Mouse (Mus musculus): ENCODE data around the gene Myo10.

The Myo10 gene

DNA sequence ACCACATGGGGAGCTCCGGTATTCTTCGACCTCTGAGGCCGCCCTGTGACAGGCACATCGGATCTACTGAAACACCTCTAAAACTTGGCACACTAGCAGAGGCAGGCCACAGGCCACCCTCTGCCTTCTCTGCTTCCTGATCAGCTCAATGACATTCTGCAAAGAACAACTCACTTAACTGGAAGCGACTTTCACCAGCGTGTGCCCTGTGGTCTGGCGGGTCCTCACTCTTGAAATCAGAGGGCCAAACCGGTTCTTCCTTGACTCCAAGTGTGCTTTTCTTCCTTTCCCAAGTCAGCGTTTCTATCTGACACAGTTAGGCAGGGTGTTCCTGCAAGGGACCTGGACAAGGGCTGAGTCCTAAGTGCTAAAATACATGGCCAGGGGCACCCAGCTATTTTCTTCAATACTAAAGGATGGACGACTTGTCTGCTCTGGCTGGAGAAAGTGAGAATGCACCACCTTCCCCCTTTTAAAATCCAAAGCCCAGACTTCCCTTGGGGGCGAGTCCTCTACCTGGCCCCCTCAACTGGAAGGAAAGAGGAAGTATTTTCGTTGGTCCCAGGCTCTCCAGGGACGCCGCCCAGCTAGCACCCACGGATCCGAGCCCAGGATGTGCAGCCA is 220.2 kb downstream of the Myo10 start:
- DNase-seq (ENCODE audit: low read depth, low spot score), result peak; percentile 26

DNA sequence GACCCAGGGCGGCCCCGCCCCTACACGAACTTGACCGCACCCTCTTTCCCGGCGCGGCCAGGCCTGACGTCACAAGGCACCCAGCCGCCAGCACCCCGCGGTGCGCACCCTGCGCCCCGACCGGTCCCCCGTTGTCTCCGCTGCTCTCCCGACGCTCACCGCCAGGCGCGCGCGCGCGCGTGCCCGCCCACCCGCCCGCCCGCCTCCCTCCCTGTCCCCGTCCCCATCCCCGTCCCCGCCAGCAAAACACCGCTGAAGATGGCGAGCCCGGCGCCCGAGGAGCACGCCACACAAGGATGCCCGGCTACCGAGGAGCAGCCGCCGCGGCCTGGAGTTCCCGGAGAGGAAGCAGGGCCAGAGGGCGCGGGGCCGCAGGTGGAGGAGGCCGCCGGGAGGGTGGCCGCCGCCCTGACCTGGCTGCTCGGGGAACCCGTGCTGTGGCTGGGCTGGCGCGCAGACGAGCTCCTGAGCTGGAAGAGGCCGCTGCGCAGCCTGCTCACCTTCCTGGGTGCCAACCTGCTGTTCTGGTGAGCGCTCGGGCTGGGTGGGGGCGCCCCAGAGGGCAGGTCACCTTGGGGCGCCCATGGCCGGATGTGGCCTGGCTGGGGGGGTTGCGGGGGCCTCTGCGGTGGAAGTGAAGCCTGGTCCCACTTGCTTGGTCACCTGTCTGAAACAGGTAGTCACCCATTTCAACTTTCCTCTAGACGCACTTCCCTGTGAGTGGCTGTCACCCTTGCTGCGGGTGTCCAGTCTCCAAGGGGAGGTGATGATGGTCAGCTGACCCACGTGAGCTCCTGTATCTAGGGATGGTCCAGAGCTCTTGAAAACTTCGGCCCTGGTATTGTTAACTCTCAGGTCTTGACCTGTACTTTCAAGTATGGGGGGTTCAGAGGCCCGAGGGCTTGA is 221.0 kb downstream of the Myo10 start, which contains the start of gene Retreg1:
Gene Retreg1, plus strand, starts transcription at position 95 of the 906 bp plus-strand sequence.
- peak; percentile 92 for DNase-seq (ENCODE audit: low read depth, low spot score)

DNA sequence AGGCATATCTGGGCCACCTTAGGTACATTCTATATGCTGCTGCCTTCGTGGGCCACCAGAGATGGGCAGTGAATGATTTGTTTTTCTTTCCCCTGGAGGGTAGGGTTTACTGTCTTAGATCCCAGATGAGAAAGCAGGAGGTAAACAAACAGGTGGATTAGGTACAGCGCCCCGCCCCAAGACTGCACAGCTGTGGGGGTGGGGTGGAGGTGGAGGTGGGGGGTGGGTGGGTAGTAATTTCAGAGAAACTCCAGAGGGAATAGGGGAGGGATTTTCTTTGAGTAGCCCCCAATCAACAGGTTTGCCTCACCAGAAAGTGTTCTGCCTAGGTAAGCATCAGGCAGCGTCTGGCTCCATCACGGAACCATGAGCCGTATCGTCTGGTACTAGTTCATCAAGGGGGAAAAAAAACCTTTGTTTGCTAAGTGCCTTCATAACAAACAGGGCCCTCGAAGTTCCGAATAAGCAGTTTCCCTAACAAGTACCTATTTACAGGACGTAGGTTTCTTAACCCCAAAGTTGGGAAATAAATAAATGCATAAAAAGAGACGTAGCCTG is 221.8 kb downstream of the Myo10 start:
- DNase-seq (ENCODE audit: low read depth, low spot score), result peak; percentile 28

DNA sequence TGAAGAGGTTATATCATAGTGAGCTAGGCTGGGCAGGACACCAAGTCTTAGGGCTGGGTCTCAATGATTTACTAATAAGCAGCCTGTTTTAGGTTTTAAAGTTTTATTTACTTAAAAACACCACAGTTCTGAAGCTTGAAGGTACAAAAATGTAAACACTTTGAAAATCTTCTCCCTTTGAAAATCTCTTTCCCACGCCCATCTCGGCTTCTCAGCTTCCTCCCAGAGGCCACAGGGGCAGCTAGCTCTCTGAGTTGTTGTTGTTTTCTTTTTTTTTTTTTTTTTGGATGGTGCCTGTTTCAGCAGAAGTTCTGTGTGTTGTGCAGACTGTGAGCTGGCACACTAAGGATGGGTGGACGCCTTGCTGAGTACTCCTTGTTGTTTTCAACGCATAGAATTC is 222.4 kb downstream of the Myo10 start:
- peak; percentile 60 for DNase-seq (ENCODE audit: low read depth, low spot score)

DNA sequence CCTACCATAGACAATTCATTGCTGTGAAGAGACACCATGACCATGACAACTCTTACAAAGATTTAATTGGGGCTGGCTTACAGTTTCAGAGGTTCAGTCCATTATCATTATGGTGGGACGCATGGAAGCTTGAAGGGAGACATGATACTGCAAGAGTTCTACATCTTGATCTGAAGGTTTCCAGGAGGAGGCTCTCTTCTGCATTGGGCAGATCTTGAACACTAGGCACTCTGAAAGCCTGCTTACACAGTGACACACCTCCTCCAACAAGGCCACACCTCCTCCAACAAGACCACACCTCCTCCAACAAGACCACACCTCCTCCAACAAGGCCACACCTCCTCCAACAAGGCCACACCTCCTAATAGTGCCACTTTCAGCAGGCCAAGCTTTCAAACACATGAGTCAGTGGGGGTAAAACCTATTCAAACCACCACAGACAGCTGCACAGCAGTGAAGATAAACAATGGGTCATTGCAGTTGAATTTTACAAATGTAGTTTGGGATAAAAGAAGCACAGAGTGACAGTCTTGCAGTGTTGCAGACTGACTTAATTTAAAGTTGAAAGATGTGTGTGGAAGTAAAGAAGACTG is 225.3 kb downstream of the Myo10 start:
- DNase-seq (ENCODE audit: low read depth, low spot score), result no peak

- no peak for DNase-seq (ENCODE audit: low read depth, low spot score)
These were observed 228.2 kb downstream of the Myo10 start for GRCm38 (mm10) chr15:25850552-25850951.

- DNase-seq (ENCODE audit: low read depth, low spot score), result no peak
These were observed 232.1 kb downstream of the Myo10 start for GRCm38 (mm10) chr15:25854270-25854904.

GRCm38 (mm10) chr15:25858611-25859058 is 236.3 kb downstream of the Myo10 start:
- peak; percentile 15 for DNase-seq (ENCODE audit: low read depth, low spot score)

DNA sequence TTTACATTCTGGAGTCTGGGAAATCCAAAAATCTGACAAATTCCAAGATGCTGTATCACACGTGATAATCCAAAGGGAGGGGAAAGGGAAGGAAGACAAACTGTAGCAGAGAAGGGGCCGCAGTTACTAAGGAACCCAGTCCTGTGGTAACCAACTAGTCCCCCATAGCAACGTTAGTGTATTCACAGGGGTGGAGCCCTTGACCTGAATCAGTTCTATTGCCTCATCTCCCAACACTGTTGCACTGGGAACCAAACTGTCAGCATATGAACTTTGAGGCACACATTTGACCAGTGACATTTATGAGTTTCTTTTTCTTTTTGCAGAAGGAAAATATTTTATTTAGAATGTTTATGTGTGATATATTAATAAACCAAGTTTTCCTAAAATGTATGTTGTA is 237.1 kb downstream of the Myo10 start:
- no peak for DNase-seq (ENCODE audit: low read depth, low spot score)

DNA sequence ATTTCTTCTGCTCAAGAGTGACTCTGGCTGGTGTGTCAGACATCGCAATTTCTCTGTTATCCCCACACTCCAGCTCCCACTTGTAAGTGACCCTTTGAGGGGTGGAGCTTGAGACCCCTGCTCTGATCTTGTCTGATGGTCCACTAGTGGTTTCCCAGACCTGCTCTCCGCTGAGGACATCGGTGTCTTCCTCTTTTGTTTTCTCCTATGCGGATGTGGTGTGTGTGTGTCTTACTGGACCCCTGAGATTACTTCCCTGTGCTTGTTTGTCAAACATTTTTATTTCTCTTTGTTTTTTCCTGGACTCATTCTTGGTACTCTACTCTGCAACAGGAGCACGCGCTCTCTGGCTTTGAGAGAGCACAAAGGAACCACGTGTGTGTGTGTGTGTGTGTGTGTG is 239.6 kb downstream of the Myo10 start:
- no peak for DNase-seq (ENCODE audit: low read depth, low spot score)

Measured in CD4-positive helper T cell, adult 2 months (primary cell).